ENCODE assay signal across 15 mouse cellular contexts in genomic region chr9:50941804-50942401, GRCm38 (mm10).
"Had no signal": no experiment of that assay in that cellular context is flagged by ENCODE, and none has a peak within 500 bp of the region (broad histone marks: within the 10 kb centered on the region; RNA-seq: fewer than 3 reads in every experiment).

No protein-coding gene starts in this region.

- H3K9me3 ChIP-seq: intestine, embryonic 15.5 days; kidney, embryonic 15.5 days; limb, embryonic 10.5 days; liver, embryonic 15.5 days; megakaryocyte, embryonic 14.5 days; midbrain, embryonic 12.5 days; stomach, embryonic 15.5 days had no signal

- H3K4me2 ChIP-seq: intestine, embryonic 15.5 days; kidney, embryonic 15.5 days; liver, embryonic 11.5 days; liver, embryonic 15.5 days; midbrain, embryonic 12.5 days; stomach, embryonic 15.5 days had no signal

- H3K4me1 ChIP-seq: intestine, embryonic 15.5 days; kidney, embryonic 15.5 days; midbrain, embryonic 12.5 days; stomach, embryonic 15.5 days had no signal

- H3K36me3 ChIP-seq: intestine, embryonic 15.5 days; kidney, embryonic 15.5 days; limb, embryonic 10.5 days; liver, embryonic 15.5 days; midbrain, embryonic 12.5 days; stomach, embryonic 15.5 days had no signal

- H3K9ac ChIP-seq: intestine, embryonic 15.5 days; kidney, embryonic 15.5 days; liver, embryonic 15.5 days; midbrain, embryonic 12.5 days; stomach, embryonic 15.5 days had no signal

- H3K27ac ChIP-seq: intestine, embryonic 15.5 days; kidney, embryonic 15.5 days; left cerebral cortex, adult 2 months; limb, embryonic 10.5 days; liver, embryonic 15.5 days; midbrain, embryonic 12.5 days; stomach, embryonic 15.5 days had no signal

- DNase-seq: kidney, adult 2 months; kidney, postnatal 14 days; lung, adult 2 months; lung, postnatal 10 days; lung, postnatal 4 days; right cerebral cortex, postnatal 14 days had no signal

- H3K4me3 ChIP-seq: intestine, embryonic 15.5 days; kidney, embryonic 15.5 days; left cerebral cortex, adult 2 months; limb, embryonic 10.5 days; liver, embryonic 15.5 days; megakaryocyte, embryonic 14.5 days; midbrain, embryonic 12.5 days; stomach, embryonic 15.5 days had no signal

- H3K27me3 ChIP-seq: intestine, embryonic 15.5 days; kidney, embryonic 15.5 days; liver, embryonic 15.5 days; megakaryocyte, embryonic 14.5 days; midbrain, embryonic 12.5 days; stomach, embryonic 15.5 days had no signal
